Mouse (Mus musculus): Measurements from ENCODE around the gene Plaur. TPM values are rescaled to one million over a fixed set of nuclear protein-coding genes. Genes with fewer than 3 reads are reported as not detected.
"Not testable (repeated sequence)": the region's sequence is repeated elsewhere in the genome, so short reads cannot be mapped to it uniquely, and the experiment has no call there.

Plaur gene
- polyA plus RNA-seq, 1 experiment from 2014 or later: 12.3 TPM

GRCm38 (mm10) chr7:24480986-24481473, 18.7 kb downstream of the Plaur start:
- H3K9me3 ChIP-seq: no peaks in the 10 kb centered on the region
- peak overlapping the region; percentile 63 for H3K4me3 ChIP-seq (replicated peaks)
- H3K36me3 ChIP-seq: no peaks in the 10 kb centered on the region
- H3K4me2 ChIP-seq: peak overlapping the region; percentile 99
- 0 out of 2 replicates have a peak, but pooled peaks cover 5% of the 10 kb centered on the region for H3K27me3 ChIP-seq (replicated peaks)
- peaks cover 10% of the 10 kb centered on the region for H3K4me1 ChIP-seq
- ATAC-seq (ENCODE audit: insufficient read depth, low FRiP score, low read depth): peak; percentile 24; the same call in 1 of the 2 replicates
- 14% methylated on average over 14 of the region's 14 CpGs for WGBS
- no peak overlapping the region for H3K27ac ChIP-seq
- peak overlapping the region; percentile 20; the same call in 1 of the 2 replicates for H3K9ac ChIP-seq

DNA sequence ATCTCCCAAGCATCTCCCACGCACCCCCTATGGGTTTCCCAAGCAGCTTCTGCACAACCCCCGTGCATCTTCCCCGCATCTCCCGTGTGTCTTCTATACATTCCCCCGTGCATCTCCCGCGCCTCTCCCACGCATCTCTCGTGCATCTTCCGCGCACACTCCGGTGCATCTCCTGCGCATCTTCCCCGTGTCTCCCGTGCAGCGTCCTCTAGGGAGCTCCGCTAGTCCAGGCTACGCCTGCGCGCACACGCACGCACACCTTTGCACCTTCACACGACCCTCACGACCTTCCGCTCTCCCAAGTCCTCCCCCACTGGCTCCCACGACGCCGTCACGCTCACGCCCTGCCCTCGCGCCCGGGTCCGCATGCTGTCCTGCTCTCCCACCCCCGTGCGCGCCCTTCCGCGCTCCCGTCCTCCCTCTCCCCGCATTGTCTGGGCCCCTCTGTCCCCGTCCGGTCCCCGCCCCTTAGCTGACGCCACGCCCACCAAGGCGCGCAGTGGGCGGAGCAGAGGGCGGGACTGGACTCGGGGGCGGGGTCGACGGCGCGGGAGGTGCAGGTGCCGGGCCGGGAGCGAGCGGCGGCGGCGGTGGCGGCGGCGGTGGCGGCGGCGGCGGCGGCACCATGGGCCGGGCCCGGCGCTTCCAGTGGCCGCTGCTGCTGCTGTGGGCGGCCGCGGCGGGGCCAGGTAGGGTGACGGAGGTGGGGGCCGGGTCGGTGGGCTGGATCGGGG, 19.4 kb downstream of the Plaur start, which contains the start of gene Cadm4:
TSS of gene Cadm4 (plus strand) at position 550 of the 734 bp plus-strand sequence.
- H3K4me1 ChIP-seq: peaks cover 13% of the 10 kb centered on the region
- H3K27me3 ChIP-seq (replicated peaks): 0 out of 2 replicates have a peak, but pooled peaks cover 5% of the 10 kb centered on the region
- ATAC-seq (ENCODE audit: insufficient read depth, low FRiP score, low read depth): peak; percentile 79

GRCm38 (mm10) chr7:24482208-24483020, 20.1 kb downstream of the Plaur start:
- Histone ChIP-seq H3K4me1 (peaks cover 19% of the 10 kb centered on the region), H3K27ac (no peak overlapping the region), H3K36me3 (no peaks in the 10 kb centered on the region), H3K4me2 (peak overlapping the region; percentile 99), H3K27me3 (replicated peaks) (0 out of 2 replicates have a peak, but pooled peaks cover 5% of the 10 kb centered on the region), H3K9ac (peak overlapping the region; percentile 20; the same call in 1 of the 2 replicates), H3K9me3 (no peaks in the 10 kb centered on the region), H3K4me3 (replicated peaks) (peak overlapping the region; percentile 63)
- no peak; the same call in 1 of the 2 replicates for ATAC-seq (ENCODE audit: insufficient read depth, low FRiP score, low read depth)
- 9% methylated on average over 12 of the region's 38 CpGs for WGBS

More for the DNA sequence above, 19.4 kb downstream of the Plaur start, which contains the start of gene Cadm4:
- Histone ChIP-seq H3K4me2 (peak within 1 kb of the TSS; percentile 99), H3K36me3 (no peaks in the 10 kb centered on the region), H3K9ac (peak within 1 kb of the TSS; percentile 20), H3K4me3 (replicated peaks) (peak within 1 kb of the TSS; percentile 63), H3K27ac (no peak within 1 kb of the TSS), H3K9me3 (no peaks in the 10 kb centered on the region)
- WGBS: under 1% methylated on average over 72 of the region's 83 CpGs

- H3K9ac ChIP-seq; H3K4me2 ChIP-seq; H3K4me3 ChIP-seq (replicated peaks); ATAC-seq (ENCODE audit: insufficient read depth, low FRiP score, low read depth); H3K27ac ChIP-seq; H3K36me3 ChIP-seq; H3K9me3 ChIP-seq; H3K27me3 ChIP-seq (replicated peaks): not testable (repeated sequence)
- H3K4me1 ChIP-seq: peaks cover 19% of the 10 kb centered on the region
- WGBS: 55% methylated on average over 6 of the region's 6 CpGs
These were observed 21.0 kb downstream of the Plaur start for GRCm38 (mm10) chr7:24483291-24483690.

DNA sequence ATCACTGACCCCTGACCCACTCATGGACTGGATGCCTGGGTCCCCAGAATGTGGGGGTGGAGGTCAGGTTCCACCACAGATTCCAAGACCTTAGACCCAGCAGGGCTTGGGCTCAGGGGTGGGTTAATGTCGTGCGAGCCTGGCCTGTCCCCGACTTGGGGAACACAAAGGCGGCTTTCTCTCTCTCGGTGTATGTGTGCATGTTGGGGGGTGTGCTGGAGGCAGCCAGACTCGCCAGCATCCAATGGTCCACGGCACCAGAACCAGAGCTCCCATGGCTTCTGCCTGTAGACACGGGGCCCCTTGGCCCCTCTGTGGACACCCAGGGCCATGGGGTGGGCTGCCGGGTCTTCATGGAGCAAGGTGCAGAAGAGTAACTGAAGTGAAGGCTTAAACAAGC, 23.2 kb downstream of the Plaur start:
- H3K27ac ChIP-seq: no peak overlapping the region
- 82% methylated on average over 9 of the region's 9 CpGs for WGBS
- H3K36me3 ChIP-seq: no peaks in the 10 kb centered on the region
- H3K4me2 ChIP-seq: no peak overlapping the region
- no peak overlapping the region for H3K9ac ChIP-seq
- ATAC-seq (ENCODE audit: insufficient read depth, low FRiP score, low read depth): no peak
- H3K27me3 ChIP-seq (replicated peaks): 0 out of 2 replicates have a peak, but pooled peaks cover 5% of the 10 kb centered on the region
- H3K9me3 ChIP-seq: no peaks in the 10 kb centered on the region
- no peak overlapping the region for H3K4me3 ChIP-seq (replicated peaks)
- peaks cover 19% of the 10 kb centered on the region for H3K4me1 ChIP-seq

- H3K9ac ChIP-seq: no peak overlapping the region
- H3K4me2 ChIP-seq: no peak overlapping the region
- H3K9me3 ChIP-seq: no peaks in the 10 kb centered on the region
- 0 out of 2 replicates have a peak, but pooled peaks cover 5% of the 10 kb centered on the region for H3K27me3 ChIP-seq (replicated peaks)
- H3K27ac ChIP-seq: no peak overlapping the region
- 42% methylated on average over 9 of the region's 9 CpGs for WGBS
- no peaks in the 10 kb centered on the region for H3K36me3 ChIP-seq
- H3K4me3 ChIP-seq (replicated peaks): no peak overlapping the region
- H3K4me1 ChIP-seq: peaks cover 9% of the 10 kb centered on the region; the same call in 1 of the 2 replicates
- peak; percentile 44; the same call in 1 of the 2 replicates for ATAC-seq (ENCODE audit: insufficient read depth, low FRiP score, low read depth)
These were observed 24.4 kb downstream of the Plaur start for GRCm38 (mm10) chr7:24486654-24487130.

- peaks cover 9% of the 10 kb centered on the region; the same call in 1 of the 2 replicates for H3K4me1 ChIP-seq
- H3K36me3 ChIP-seq: no peaks in the 10 kb centered on the region
- no peak overlapping the region for H3K9ac ChIP-seq
- WGBS: 50% methylated on average over 3 of the region's 3 CpGs
- H3K4me3 ChIP-seq (replicated peaks): no peak overlapping the region
- no peak overlapping the region for H3K4me2 ChIP-seq
- no peak overlapping the region for H3K27ac ChIP-seq
- no peaks in the 10 kb centered on the region for H3K9me3 ChIP-seq
- no peak for ATAC-seq (ENCODE audit: insufficient read depth, low FRiP score, low read depth)
- 0 out of 2 replicates have a peak, but pooled peaks cover 5% of the 10 kb centered on the region for H3K27me3 ChIP-seq (replicated peaks)
These were observed 25.1 kb downstream of the Plaur start for GRCm38 (mm10) chr7:24487403-24487802.

DNA sequence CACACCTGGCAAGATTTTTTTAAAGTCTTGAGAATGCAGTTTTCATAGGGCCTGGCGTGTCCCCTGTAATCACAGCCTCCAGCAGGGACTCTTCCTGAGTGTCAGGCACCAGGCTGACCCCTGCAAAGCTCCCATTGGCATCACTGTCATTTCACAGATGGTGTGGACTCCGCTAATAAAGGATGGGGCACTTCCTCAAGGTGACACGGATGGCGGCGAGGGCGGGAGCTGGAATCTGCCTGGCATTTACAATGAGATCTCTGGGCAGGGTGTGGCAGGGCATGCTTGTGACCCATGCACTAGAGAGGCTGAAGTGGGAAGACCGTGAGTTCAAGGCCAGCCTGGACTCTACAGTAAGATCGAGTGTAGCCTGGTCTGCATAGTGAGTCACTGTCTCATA, 26.0 kb downstream of the Plaur start:
- 87% methylated on average over 8 of the region's 8 CpGs for WGBS

DNA sequence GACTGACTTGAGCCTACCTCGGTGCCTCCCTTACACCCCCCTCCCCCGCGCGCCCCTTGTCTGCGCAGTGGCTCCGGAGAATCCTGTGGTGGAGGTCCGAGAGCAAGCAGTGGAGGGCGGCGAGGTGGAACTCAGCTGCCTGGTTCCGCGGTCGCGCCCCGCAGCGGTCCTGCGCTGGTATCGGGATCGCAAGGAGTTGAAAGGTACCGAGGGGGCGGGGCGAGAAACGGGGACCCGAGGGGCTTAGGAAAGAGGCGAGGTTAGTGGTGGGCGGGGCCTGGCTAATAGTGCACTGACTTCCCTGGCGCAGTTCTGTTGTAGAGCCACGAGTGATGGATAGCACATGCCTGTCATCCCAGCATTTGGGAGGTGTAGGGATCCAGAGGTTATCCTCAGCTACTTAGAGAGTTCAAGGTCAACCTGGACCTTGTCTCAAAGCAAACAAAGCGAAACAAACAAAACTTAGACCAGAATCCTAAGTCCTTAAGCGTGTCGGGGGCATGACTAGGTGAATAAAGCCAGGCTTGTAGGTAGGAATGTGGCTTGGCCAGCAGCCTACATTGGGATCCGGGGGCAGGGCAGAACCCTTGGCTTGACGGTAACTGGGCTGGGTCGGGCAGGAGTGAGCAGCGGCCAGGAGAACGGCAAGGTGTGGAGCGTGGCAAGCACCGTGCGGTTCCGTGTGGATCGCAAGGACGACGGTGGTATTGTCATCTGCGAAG, 37.7 kb downstream of the Plaur start:
- 11% methylated on average over 43 of the region's 43 CpGs for WGBS
- peaks cover 19% of the 10 kb centered on the region for H3K27me3 ChIP-seq (replicated peaks)
- ATAC-seq (ENCODE audit: insufficient read depth, low FRiP score, low read depth): no peak; the same call in 1 of the 2 replicates

More for the DNA sequence above, 26.0 kb downstream of the Plaur start:
- H3K4me2 ChIP-seq: no peak overlapping the region
- ATAC-seq (ENCODE audit: insufficient read depth, low FRiP score, low read depth): no peak
- no peaks in the 10 kb centered on the region for H3K27me3 ChIP-seq (replicated peaks)
- no peak overlapping the region for H3K4me3 ChIP-seq (replicated peaks)
- H3K9ac ChIP-seq: no peak overlapping the region
- H3K27ac ChIP-seq: no peak overlapping the region
- H3K4me1 ChIP-seq: peaks cover 9% of the 10 kb centered on the region; the same call in 1 of the 2 replicates
- no peaks in the 10 kb centered on the region for H3K9me3 ChIP-seq
- no peaks in the 10 kb centered on the region for H3K36me3 ChIP-seq

GRCm38 (mm10) chr7:24500929-24501328, 38.6 kb downstream of the Plaur start:
- Histone ChIP-seq H3K4me2 (no peak overlapping the region), H3K27me3 (replicated peaks) (peaks cover 19% of the 10 kb centered on the region), H3K9ac (no peak overlapping the region), H3K36me3 (no peaks in the 10 kb centered on the region), H3K9me3 (no peaks in the 10 kb centered on the region), H3K4me1 (peaks cover 24% of the 10 kb centered on the region), H3K4me3 (replicated peaks) (no peak overlapping the region), H3K27ac (no peak overlapping the region)
- no peak for ATAC-seq (ENCODE audit: insufficient read depth, low FRiP score, low read depth)
- WGBS: 34% methylated on average over 7 of the region's 7 CpGs

More for the DNA sequence above, 37.7 kb downstream of the Plaur start:
- H3K27ac ChIP-seq: no peak overlapping the region
- H3K9me3 ChIP-seq: no peaks in the 10 kb centered on the region
- H3K4me3 ChIP-seq (replicated peaks): peak overlapping the region; percentile 33
- H3K9ac ChIP-seq: no peak overlapping the region
- no peaks in the 10 kb centered on the region for H3K36me3 ChIP-seq
- peaks cover 18% of the 10 kb centered on the region; the same call in 1 of the 2 replicates for H3K4me1 ChIP-seq
- peak overlapping the region; percentile 64 for H3K4me2 ChIP-seq

DNA sequence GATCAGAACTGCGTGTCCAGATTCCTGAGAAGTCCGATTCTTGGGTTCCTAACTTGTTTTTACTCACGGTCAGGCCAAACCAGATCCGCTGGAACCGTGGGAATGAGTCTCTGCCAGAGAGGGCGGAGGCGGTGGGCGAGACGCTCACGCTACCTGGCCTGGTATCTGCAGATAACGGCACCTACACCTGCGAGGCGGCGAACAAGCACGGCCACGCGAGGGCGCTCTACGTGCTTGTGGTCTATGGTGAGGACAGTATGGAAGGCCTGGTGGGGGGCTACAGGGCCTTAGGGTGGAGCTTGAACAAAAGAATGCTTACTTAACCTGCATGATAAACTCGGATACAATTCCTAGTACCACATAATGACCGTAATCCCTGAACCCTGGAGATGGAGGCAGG, 39.2 kb downstream of the Plaur start:
- Histone ChIP-seq H3K9me3 (no peaks in the 10 kb centered on the region), H3K4me3 (replicated peaks) (no peak overlapping the region), H3K27ac (no peak overlapping the region), H3K27me3 (replicated peaks) (peaks cover 19% of the 10 kb centered on the region), H3K36me3 (no peaks in the 10 kb centered on the region), H3K4me2 (no peak overlapping the region), H3K4me1 (peaks cover 26% of the 10 kb centered on the region), H3K9ac (no peak overlapping the region)
- WGBS: 51% methylated on average over 21 of the region's 21 CpGs
- ATAC-seq (ENCODE audit: insufficient read depth, low FRiP score, low read depth): no peak
